Mouse (Mus musculus) CH12.LX (cell line): Measurements from ENCODE around the gene Alg6.

Source experiments
- CTCF ChIP-seq, 2 experiments: IDR thresholded peaks in 1 of 2; conservative IDR thresholded peaks in 1 of 2; 2 replicates each; pipeline ENCODE4 v1.5.1; 2011 to 2012; ENCODE audit warnings: low read depth in 2 of 2, low read length in 2 of 2, improper control_type of control experiment in 1 of 2, inconsistent platforms in 1 of 2, mild to moderate bottlenecking in 1 of 2, moderate library complexity in 1 of 2
- E2F4 ChIP-seq: IDR thresholded peaks from 2 replicates; pipeline ENCODE4 v1.6.1; 2011; ENCODE audit warnings: low read depth, low read length, improper control_type of control experiment; ENCODE audit not compliant: insufficient replicate concordance
- EP300 ChIP-seq: IDR thresholded peaks from 2 replicates; pipeline ENCODE4 v1.6.1; 2011; ENCODE audit warnings: low read length, improper control_type of control experiment
- HCFC1 ChIP-seq: IDR thresholded peaks from 2 replicates; pipeline ENCODE4 v1.6.1; 2012; ENCODE audit warnings: low read depth, mild to moderate bottlenecking, inconsistent platforms, low read length, improper control_type of control experiment
- KAT2A ChIP-seq: IDR thresholded peaks from 2 replicates; pipeline ENCODE4 v1.6.1; 2012; ENCODE audit warnings: low read length, improper control_type of control experiment, inconsistent platforms; ENCODE audit not compliant: insufficient replicate concordance
- PAX5 ChIP-seq: IDR thresholded peaks from 2 replicates; pipeline ENCODE4 v1.6.1; 2012; ENCODE audit warnings: low read length, inconsistent platforms, mixed read lengths
- POLR2A ChIP-seq: IDR thresholded peaks from 2 replicates; pipeline ENCODE4 v1.6.1; 2011; ENCODE audit warnings: low read depth, mild to moderate bottlenecking, improper control_type of control experiment, low read length
- ZMIZ1 ChIP-seq: IDR thresholded peaks from 2 replicates; pipeline ENCODE4 v1.6.1; 2012; ENCODE audit warnings: low read depth, mild to moderate bottlenecking, inconsistent platforms, low read length, improper control_type of control experiment
- ZNF384 ChIP-seq: IDR thresholded peaks from 2 replicates; pipeline ENCODE4 v1.6.1; 2012; ENCODE audit warnings: low read depth, low read length, improper control_type of control experiment, inconsistent platforms

- TF ChIP-seq E2F4 (no peak), KAT2A (no peak), PAX5 (no peak), EP300 (no peak), POLR2A (no peak), ZNF384 (no peak), CTCF (conservative IDR thresholded peaks at IDR 0.05 in 1 of 2, IDR thresholded peaks at IDR 0.05 in 1 of 2; ENCODE audit: low read depth in 2 of 2, low read length in 2 of 2) (no peak), HCFC1 (no peak), ZMIZ1 (no peak)
Measured at GRCm38 (mm10) chr4:99675191-99675590, 40.3 kb upstream of the Alg6 start.
